Mouse (Mus musculus): Measurements from ENCODE around the gene Gm13278.
"Not testable (repeated sequence)": the region's sequence is repeated elsewhere in the genome, so short reads cannot be mapped to it uniquely, and the experiment has no call there.

The Gm13278 gene

DNA sequence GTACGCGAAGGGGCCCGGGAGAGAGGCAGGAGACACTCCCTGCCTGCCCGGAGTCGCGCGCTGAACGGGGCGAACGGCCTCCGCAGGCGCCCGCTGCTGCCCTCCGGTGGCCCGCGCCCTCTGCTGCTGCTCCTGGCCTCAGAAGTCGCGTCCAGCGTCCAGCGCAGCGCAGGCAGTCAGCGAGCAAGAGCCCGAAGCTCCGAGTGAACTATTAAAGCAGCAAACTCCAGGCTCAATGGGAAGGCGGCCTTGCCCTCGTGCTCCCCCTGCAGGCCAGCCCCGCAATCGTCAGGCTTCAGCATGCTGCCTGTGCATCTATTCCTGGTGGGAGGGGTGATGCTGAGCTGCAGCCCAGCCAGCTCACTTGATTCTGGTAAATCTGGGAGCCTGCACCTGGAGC lies at the start of gene Gm13278:
Gene Gm13278, plus strand, starts transcription at position 301 of the 400 bp plus-strand sequence.
- H3K36me3 ChIP-seq (ENCODE audit: insufficient read depth, low read length); H3K4me3 ChIP-seq (replicated peaks; ENCODE audit: low read length); H3K9me3 ChIP-seq (ENCODE audit: low read length); H3K4me1 ChIP-seq (replicated peaks; ENCODE audit: low read depth, low read length); H3K27me3 ChIP-seq (ENCODE audit: insufficient read depth, low read length): not testable (repeated sequence)

DNA sequence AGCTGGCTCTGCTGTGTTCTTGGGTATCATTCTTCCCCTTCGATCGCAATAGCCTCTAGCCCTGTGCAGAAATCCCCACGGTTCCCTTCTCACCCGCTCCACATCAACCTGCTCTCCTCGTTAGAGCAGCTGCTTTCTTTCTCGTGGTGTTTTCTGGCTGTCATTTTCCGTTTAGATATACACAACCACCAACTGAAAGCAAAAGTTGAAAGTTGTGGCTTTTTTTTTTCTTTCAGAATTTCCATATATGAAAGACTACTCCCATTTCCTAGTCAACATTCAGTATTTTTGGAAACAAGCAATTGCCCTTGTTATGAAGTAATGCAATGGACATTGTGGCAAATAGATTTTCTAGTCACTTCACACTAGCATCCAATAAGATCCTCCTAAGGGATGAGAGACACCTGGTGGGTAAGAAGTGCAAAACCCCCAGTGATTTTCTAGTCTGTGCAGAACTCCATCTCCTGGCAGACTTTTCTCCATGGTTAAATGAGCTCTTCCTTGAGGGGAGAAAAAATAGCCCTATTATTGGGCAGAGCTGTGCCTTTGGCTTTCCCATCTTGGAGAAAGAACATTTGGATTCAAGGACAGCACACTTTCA lies 48.5 kb upstream of the Gm13278 start:
- no peaks in the 10 kb centered on the region for H3K9me3 ChIP-seq (ENCODE audit: low read length)
- no peaks in the 10 kb centered on the region for H3K36me3 ChIP-seq (ENCODE audit: insufficient read depth, low read length)
- H3K4me3 ChIP-seq (replicated peaks; ENCODE audit: low read length), result no peak overlapping the region
- TF ChIP-seq CTCF (conservative IDR thresholded peaks at IDR 0.05; ENCODE audit: low read length) (no peak), POU5F1 (IDR thresholded peaks at IDR 0.05; ENCODE audit: borderline replicate concordance, low read length) (no peak), NANOG (IDR thresholded peaks at IDR 0.05; ENCODE audit: borderline replicate concordance, low read length) (no peak)
- H3K27me3 ChIP-seq (ENCODE audit: insufficient read depth, low read length), result 0 out of 2 replicates have a peak, but pooled peaks cover 3% of the 10 kb centered on the region
- H3K4me1 ChIP-seq (replicated peaks; ENCODE audit: low read depth, low read length), result peaks cover 6% of the 10 kb centered on the region; the same call in 1 of the 2 replicates

DNA sequence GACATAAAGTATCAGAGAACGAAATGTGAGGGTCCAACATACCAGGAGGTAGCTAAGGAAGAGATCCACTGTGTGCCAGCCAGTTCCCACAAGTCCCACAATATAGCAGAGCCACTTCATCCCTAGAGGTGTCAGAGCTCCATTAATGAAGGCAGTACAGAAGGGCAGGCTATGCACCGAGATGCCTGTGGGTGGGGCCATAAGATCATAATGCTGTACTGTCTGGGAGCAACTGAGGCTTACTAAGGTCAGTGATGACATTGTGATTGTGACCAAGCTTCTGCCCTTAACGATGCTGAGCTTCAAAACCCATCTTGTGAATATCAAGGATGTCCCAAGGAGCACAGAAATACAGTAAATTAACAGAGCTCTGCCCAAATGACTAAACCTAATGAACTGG lies 47.1 kb upstream of the Gm13278 start:
- no peaks in the 10 kb centered on the region for H3K36me3 ChIP-seq (ENCODE audit: insufficient read depth, low read length)
- no peaks in the 10 kb centered on the region for H3K9me3 ChIP-seq (ENCODE audit: low read length)
- H3K4me1 ChIP-seq (replicated peaks; ENCODE audit: low read depth, low read length), result peaks cover 6% of the 10 kb centered on the region; the same call in 1 of the 2 replicates
- H3K4me3 ChIP-seq (replicated peaks; ENCODE audit: low read length), result no peak overlapping the region
- 0 out of 2 replicates have a peak, but pooled peaks cover under 1% of the 10 kb centered on the region for H3K27me3 ChIP-seq (ENCODE audit: insufficient read depth, low read length)
- TF ChIP-seq CTCF (conservative IDR thresholded peaks at IDR 0.05; ENCODE audit: low read length), result no peak
- no peak for TF ChIP-seq NANOG (IDR thresholded peaks at IDR 0.05; ENCODE audit: borderline replicate concordance, low read length)
- TF ChIP-seq POU5F1 (IDR thresholded peaks at IDR 0.05; ENCODE audit: borderline replicate concordance, low read length), result no peak

DNA sequence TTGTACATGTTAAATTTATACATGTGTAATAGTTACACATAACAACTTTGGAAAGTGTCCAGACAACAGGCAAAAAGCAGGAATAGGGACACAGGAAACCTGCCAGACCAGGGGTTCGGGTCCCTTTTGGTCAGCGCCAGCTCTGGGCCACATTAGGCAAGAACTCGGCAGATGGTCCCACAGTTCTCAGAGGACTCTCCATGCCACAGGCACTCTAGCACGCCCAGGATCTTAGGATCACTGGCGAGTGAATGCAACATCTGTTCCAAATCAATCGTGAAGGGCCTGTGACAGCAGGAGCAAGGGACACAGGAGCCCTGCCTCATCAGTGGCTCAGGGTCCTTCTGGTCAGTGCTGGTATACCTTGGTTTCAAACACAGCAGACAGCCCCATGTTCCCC lies 41.4 kb upstream of the Gm13278 start:
- Histone ChIP-seq H3K36me3 (ENCODE audit: insufficient read depth, low read length) (no peaks in the 10 kb centered on the region), H3K9me3 (ENCODE audit: low read length) (peaks cover 12% of the 10 kb centered on the region), H3K4me3 (replicated peaks; ENCODE audit: low read length) (no peak overlapping the region), H3K4me1 (replicated peaks; ENCODE audit: low read depth, low read length) (peaks cover 6% of the 10 kb centered on the region; the same call in 1 of the 2 replicates), H3K27me3 (ENCODE audit: insufficient read depth, low read length) (no peaks in the 10 kb centered on the region)
- TF ChIP-seq POU5F1 (IDR thresholded peaks at IDR 0.05; ENCODE audit: borderline replicate concordance, low read length), result no peak
- TF ChIP-seq NANOG (IDR thresholded peaks at IDR 0.05; ENCODE audit: borderline replicate concordance, low read length), result no peak
- TF ChIP-seq CTCF (conservative IDR thresholded peaks at IDR 0.05; ENCODE audit: low read length), result no peak

DNA sequence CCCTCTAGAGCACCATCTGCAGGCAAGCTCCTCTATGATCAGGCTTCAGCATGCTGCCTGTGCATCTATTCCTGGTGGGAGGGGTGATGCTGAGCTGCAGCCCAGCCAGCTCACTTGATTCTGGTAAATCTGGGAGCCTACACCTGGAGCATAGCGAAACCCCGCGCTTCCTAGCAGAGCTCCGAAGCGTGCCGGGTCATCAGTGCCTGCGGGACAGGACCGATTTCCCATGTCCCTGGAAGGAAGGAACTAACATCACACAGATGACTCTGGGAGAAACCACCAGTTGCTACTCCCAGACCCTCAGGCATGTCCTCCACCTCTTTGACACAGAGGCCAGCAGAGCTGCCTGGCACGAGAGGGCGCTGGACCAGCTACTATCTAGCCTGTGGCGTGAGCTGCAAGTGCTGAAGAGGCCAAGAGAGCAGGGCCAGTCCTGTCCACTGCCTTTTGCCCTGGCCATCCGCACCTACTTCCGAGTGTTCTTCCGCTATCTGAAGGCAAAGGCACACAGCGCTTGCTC lies 36.5 kb upstream of the Gm13278 start, which contains the start of gene Gm13271:
Gene Gm13271, plus strand, starts transcription at position 51 of the 523 bp plus-strand sequence.
- not testable (repeated sequence) for H3K4me1 ChIP-seq (replicated peaks; ENCODE audit: low read depth, low read length)
- peaks cover 19% of the 10 kb centered on the region for H3K27me3 ChIP-seq (ENCODE audit: insufficient read depth, low read length)

DNA sequence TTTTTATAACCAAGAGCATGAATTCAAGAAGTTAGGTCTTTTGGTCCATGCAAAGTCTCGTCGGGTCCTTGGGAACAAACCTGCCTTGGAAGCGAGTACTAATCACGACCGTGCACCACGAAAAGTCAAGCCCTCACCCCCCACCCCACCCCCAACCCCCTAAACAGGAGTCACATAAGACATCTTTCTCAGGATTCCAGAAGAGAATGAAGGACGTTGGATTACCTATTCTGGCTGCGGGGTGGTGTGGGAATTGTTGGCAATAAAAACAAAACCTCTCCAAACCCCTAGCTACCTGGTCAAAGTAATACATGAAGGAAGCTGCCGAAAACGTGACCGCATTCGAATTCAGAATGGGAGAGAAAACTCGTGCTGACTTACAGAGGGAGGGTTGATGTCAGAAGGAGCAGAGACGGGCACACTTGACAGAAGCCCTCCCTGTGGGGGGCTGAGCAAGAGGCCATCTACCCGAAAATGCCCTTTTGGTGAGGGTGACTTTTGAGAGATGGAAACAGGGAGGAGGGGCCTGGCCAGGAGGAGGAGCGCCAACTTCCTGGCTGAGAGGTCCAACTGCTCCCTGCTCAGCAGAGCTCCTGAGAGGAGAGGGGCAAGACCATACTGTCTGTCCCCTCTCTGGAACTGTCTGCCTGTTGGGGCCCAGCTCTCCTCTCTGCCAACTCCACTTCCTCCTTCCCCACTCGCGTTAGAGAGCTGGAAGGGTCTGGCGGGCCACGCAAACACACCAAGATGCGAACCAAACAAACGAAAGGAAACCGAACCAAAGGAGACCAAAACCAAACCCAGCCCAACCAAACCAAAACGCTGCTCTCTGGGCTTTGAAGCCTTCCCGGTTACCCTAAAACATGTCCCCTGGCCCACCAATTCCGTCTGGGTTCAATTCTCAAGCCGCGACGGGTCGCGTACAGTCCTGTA lies 34.5 kb upstream of the Gm13278 start:
- not testable (repeated sequence) for H3K9me3 ChIP-seq (ENCODE audit: low read length); H3K4me1 ChIP-seq (replicated peaks; ENCODE audit: low read depth, low read length); H3K4me3 ChIP-seq (replicated peaks; ENCODE audit: low read length); H3K36me3 ChIP-seq (ENCODE audit: insufficient read depth, low read length)
- H3K27me3 ChIP-seq (ENCODE audit: insufficient read depth, low read length), result peaks cover 19% of the 10 kb centered on the region

More for the DNA sequence above, 36.5 kb upstream of the Gm13278 start, which contains the start of gene Gm13271:
- H3K4me3 ChIP-seq (replicated peaks; ENCODE audit: low read length); H3K36me3 ChIP-seq (ENCODE audit: insufficient read depth, low read length): not testable (repeated sequence)
- peaks cover 11% of the 10 kb centered on the region for H3K9me3 ChIP-seq (ENCODE audit: low read length)

DNA sequence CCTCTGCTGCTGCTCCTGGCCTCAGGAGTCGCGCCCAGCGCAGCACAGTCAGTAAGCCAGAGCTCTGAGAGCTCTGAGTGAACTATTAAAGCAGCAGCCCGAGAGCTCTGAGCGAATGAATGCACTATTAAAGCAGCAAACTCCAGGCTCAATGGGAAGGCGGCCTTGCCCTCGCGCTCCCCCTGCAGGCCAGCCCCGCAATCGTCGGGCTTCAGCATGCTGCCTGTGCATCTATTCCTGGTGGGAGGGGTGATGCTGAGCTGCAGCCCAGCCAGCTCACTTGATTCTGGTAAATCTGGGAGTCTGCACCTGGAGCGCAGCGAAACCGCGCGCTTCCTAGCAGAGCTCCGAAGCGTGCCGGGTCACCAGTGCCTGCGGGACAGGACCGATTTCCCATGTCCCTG lies 33.7 kb upstream of the Gm13278 start:
- H3K9me3 ChIP-seq (ENCODE audit: low read length); H3K4me1 ChIP-seq (replicated peaks; ENCODE audit: low read depth, low read length); H3K4me3 ChIP-seq (replicated peaks; ENCODE audit: low read length); H3K36me3 ChIP-seq (ENCODE audit: insufficient read depth, low read length): not testable (repeated sequence)
- H3K27me3 ChIP-seq (ENCODE audit: insufficient read depth, low read length), result peaks cover 22% of the 10 kb centered on the region

DNA sequence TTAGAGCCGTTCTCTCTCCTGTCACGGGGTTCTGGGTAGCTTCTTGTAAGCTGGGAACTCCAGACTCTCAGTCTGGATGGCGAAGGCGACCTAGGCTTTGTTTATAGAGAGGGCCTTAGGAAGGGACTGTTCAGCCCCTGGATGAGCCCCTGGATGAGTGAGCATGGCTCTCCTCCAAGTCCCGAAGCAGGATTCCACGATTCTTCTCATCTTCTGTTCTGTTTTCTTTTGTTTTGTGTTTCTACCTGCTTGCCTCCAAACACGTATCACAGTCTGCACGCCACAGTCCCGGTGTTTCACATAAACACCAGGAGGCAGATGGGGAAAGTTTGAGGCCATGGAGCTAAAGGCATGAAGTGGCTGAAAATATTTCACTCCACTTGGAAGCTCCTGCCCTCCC lies 32.6 kb upstream of the Gm13278 start:
- H3K4me1 ChIP-seq (replicated peaks; ENCODE audit: low read depth, low read length); H3K9me3 ChIP-seq (ENCODE audit: low read length); H3K4me3 ChIP-seq (replicated peaks; ENCODE audit: low read length); H3K36me3 ChIP-seq (ENCODE audit: insufficient read depth, low read length): not testable (repeated sequence)
- H3K27me3 ChIP-seq (ENCODE audit: insufficient read depth, low read length), result peaks cover 22% of the 10 kb centered on the region

DNA sequence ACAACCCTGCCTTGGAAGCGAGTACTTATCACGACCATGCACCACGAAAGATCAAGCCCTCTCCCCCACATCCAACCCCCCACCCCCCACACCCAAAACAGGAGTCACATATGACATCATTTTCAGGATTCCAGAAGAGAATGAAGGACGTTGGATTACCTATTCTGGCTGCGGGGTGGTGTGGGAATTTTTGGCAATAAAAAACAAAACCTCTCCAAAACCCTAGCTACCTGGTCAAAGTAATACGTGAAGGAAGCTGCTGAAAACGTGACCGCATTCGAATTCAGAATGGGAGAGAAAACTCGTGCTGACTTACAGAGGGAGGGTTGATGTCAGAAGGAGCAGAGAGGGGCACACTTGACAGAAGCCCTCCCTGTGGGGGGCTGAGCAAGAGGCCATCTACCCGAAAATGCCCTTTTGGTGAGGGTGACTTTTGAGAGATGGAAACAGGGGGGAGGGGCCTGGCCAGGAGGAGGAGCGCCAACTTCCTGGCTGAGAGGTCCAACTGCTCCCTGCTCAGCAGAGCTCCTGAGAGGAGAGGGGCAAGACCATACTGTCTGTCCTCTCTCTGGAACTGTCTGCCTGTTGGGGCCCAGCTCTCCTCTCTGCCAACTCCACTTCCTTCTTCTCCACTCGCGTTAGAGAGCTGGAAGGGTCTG lies 31.6 kb upstream of the Gm13278 start, which contains the start of gene Gm13283:
Gene Gm13283, plus strand, starts transcription at position 510 of the 659 bp plus-strand sequence.
- not testable (repeated sequence) for H3K4me3 ChIP-seq (replicated peaks; ENCODE audit: low read length); H3K36me3 ChIP-seq (ENCODE audit: insufficient read depth, low read length); H3K4me1 ChIP-seq (replicated peaks; ENCODE audit: low read depth, low read length); H3K9me3 ChIP-seq (ENCODE audit: low read length)
- peaks cover 22% of the 10 kb centered on the region for H3K27me3 ChIP-seq (ENCODE audit: insufficient read depth, low read length)

DNA sequence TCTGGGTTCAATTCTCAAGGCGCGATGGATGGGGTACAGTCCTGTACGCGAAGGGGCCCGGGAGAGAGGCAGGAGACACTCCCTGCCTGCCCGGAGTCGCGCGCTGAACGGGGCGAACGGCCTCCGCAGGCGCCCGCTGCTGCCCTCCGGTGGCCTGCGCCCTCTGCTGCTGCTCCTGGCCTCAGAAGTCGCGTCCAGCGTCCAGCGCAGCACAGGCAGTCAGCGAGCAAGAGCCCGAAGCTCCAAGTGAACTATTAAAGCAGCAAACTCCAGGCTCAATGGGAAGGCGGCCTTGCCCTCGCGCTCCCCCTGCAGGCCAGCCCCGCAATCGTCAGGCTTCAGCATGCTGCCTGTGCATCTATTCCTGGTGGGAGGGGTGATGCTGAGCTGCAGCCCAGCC lies 30.9 kb upstream of the Gm13278 start:
- not testable (repeated sequence) for H3K36me3 ChIP-seq (ENCODE audit: insufficient read depth, low read length); H3K4me3 ChIP-seq (replicated peaks; ENCODE audit: low read length); H3K4me1 ChIP-seq (replicated peaks; ENCODE audit: low read depth, low read length); H3K9me3 ChIP-seq (ENCODE audit: low read length)
- peaks cover 19% of the 10 kb centered on the region for H3K27me3 ChIP-seq (ENCODE audit: insufficient read depth, low read length)

DNA sequence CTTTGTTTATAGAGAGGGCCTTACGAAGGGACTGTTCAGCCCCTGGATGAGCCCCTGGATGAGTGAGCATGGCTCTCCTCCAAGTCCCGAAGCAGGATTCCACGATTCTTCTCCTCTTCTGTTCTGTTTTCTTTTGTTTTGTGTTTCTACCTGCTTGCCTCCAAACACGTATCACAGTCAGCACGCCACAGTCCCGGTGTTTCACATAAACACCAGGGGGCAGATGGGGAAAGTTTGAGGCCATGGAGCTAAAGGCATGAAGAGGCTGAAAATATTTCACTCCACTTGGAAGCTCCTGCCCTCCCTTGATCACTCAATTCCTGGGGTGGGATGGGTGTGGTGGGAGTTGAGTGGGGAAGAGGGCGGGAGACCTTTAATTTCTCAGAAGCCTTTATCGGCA lies 29.6 kb upstream of the Gm13278 start:
- H3K36me3 ChIP-seq (ENCODE audit: insufficient read depth, low read length); H3K9me3 ChIP-seq (ENCODE audit: low read length); H3K4me1 ChIP-seq (replicated peaks; ENCODE audit: low read depth, low read length); H3K27me3 ChIP-seq (ENCODE audit: insufficient read depth, low read length); H3K4me3 ChIP-seq (replicated peaks; ENCODE audit: low read length): not testable (repeated sequence)

DNA sequence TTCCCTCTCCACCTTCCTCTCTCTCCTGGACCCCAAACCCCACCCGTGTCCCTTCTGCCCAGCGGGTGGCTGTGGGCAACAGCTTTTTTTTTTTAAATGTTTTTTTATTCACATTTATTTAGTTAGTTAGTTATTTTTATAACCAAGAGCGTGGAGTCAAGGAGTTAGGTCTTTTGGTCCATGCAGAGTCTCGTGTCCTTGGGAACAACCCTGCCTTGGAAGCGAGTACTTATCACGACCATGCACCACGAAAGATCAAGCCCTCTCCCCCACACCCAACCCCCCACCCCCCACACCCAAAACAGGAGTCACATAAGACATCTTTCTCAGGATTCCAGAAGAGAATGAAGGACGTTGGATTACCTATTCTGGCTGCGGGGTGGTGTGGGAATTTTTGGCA lies 29.0 kb upstream of the Gm13278 start:
- H3K4me3 ChIP-seq (replicated peaks; ENCODE audit: low read length); H3K36me3 ChIP-seq (ENCODE audit: insufficient read depth, low read length); H3K4me1 ChIP-seq (replicated peaks; ENCODE audit: low read depth, low read length); H3K9me3 ChIP-seq (ENCODE audit: low read length); H3K27me3 ChIP-seq (ENCODE audit: insufficient read depth, low read length): not testable (repeated sequence)

Data from E14TG2a.4 (cell line).